In genomic region chr17:5841128-5841942, GRCm38 (mm10) we compare ENCODE assay signal across 8 mouse cellular contexts. TPM values are rescaled to one million over a fixed set of nuclear protein-coding genes. Genes with fewer than 3 reads are reported as not detected.
DNase-seq lines count a peak whose midpoint lies in the region; ATAC-seq and TF ChIP-seq lines count a peak whose summit lies in the region.

TSS of gene Snx9 (plus strand) at chr17:5841329.

- H3K4me2 ChIP-seq in hindbrain, embryonic 16.5 days (ENCODE audit: low read length): peak within 1 kb of the TSS; percentile 81

- H3K36me3 ChIP-seq in hindbrain, embryonic 16.5 days (ENCODE audit: control insufficient read depth, insufficient read depth, low read length): no peaks in the 10 kb centered on the region

- H3K4me1 ChIP-seq in hindbrain, embryonic 16.5 days (ENCODE audit: control insufficient read depth, insufficient read depth, low read depth, low read length): peaks cover 5% of the 10 kb centered on the region

- H3K4me3 ChIP-seq in hindbrain, embryonic 16.5 days (ENCODE audit: low read length): peak within 1 kb of the TSS; percentile 81
- peak within 1 kb of the TSS; percentile 86 for H3K4me3 ChIP-seq in left cerebral cortex, adult 2 months

- POLR2A ChIA-PET in Patski (lab: Charles Lee): interaction anchor here (0.9 to 2.3 kb wide), 5 partner anchors 11 to 49 kb away, joined by 3 to 6 read pairs (median 5); no protein-coding TSS in a partner anchor

- no peak for DNase-seq in Patski (ENCODE audit: low read depth, low spot score)
- DNase-seq in cerebellum, postnatal 36 days: peak; percentile 73 to 77
- DNase-seq in gastrocnemius, adult 8-10 months (ENCODE audit: low spot score in 2 of 2): peak; percentile 41 to 62
- DNase-seq in left cerebral cortex, adult 2 months (ENCODE audit: extremely low spot score in 1 of 2, low spot score in 2 of 2): peak; percentile 56 to 67
- DNase-seq in right cerebral cortex, postnatal 10 days (ENCODE audit: low spot score in 2 of 2): peak; percentile 64 to 74
- peak; percentile 78 for DNase-seq in urinary bladder, postnatal 14 days (ENCODE audit: low spot score)

- intact Hi-C loops in left cerebral cortex, adult 2 months (cut with DNase I): loop anchor here (5.0 kb wide), 2 partner anchors 44 to 46 kb away; no protein-coding TSS in a partner anchor

- peak; percentile 48 for ATAC-seq in Patski
- ATAC-seq in hindbrain, embryonic 16.5 days: peak; percentile 91
- ATAC-seq in megakaryocyte, adult 5-6 weeks (ENCODE audit: poor library complexity, severe bottlenecking): peak; percentile 87

- H3K9ac ChIP-seq in hindbrain, embryonic 16.5 days (ENCODE audit: low read depth, low read length): peak within 1 kb of the TSS; percentile 95

- CTCF ChIA-PET in Patski (lab: Charles Lee): interaction anchor here (1.2 to 5.9 kb wide), 4 partner anchors 45 to 58 kb away, joined by 3 to 42 read pairs (median 6); no protein-coding TSS in a partner anchor

- in situ Hi-C loops in Patski (cut with MboI; ENCODE audit: low pct_unique_long_range_greater_than_20kb): loop anchor here (5.0 kb wide), 1 partner anchor 44 kb away; no protein-coding TSS in a partner anchor

- TF ChIP-seq CTCF in Patski (IDR thresholded peaks at IDR 0.05): no peak
- TF ChIP-seq CTCF in left cerebral cortex, adult 2 months (IDR thresholded peaks at IDR 0.05): no peak

- no peaks in the 10 kb centered on the region for H3K9me3 ChIP-seq in hindbrain, embryonic 16.5 days (ENCODE audit: control insufficient read depth, low read length)

- H3K27me3 ChIP-seq in Patski: no peaks in the 10 kb centered on the region
- no peaks in the 10 kb centered on the region for H3K27me3 ChIP-seq in hindbrain, embryonic 16.5 days (replicated peaks; ENCODE audit: control insufficient read depth, insufficient read depth, low read length)

- peak within 1 kb of the TSS; percentile 96 for H3K27ac ChIP-seq in hindbrain, embryonic 16.5 days (ENCODE audit: low read depth, low read length)
- H3K27ac ChIP-seq in left cerebral cortex, adult 2 months: peak within 1 kb of the TSS; percentile 90

- under 1% methylated on average over 73 of the region's 131 CpGs for WGBS in hindbrain, embryonic 16.5 days

RNA-seq across cellular contexts. Expression of gene Snx9, which starts in this region (rescaled TPM):
- 98.4 TPM for polyA plus RNA-seq in Patski (2021)
- 10 to 100 TPM; 26.5 to 28.7 (median 27.9) TPM for total RNA-seq in gastrocnemius, adult 8-10 months (2022)
- 6.1 and 7.6 TPM in 2 replicates for polyA plus RNA-seq in hindbrain, embryonic 16.5 days (2015; fragmentation: Nextera tagmentation; extraction: Ambion mirVana)
- 10 to 100 TPM; 14.7 to 16.6 TPM for total RNA-seq in left cerebral cortex, adult 2 months (2021)
- total RNA-seq in megakaryocyte, adult 5-6 weeks (2015): 51.4 and 51.8 TPM in 2 replicates
- 36.6 and 37.1 TPM in 2 replicates for total RNA-seq in megakaryocyte, adult 5-6 weeks (2017)

Comparison
In these comparisons a context has a peak if more than half of its experiments do, and no peak if none do; other contexts are left out.
1. RNA of gene Snx9 (polyA plus RNA-seq): 98.4 TPM in Patski (single experiment); 6.1 to 7.6 TPM in hindbrain, embryonic 16.5 days; every median in the first group is over 10 times any median in the second.
2. Peak in every context shown above with its lines, with median percentiles within 50 percentile points of each other: ATAC-seq.